Mouse (Mus musculus) bone marrow macrophage, adult 2 months (primary cell): Measurements from ENCODE around the gene Hnf4a.

Experiments used
- CTCF ChIP-seq: IDR thresholded peaks from 2 replicates; pipeline ENCODE4 v1.5.1; 2012; ENCODE audit warnings: low read depth, mild to moderate bottlenecking, low read length, moderate library complexity
- POLR2A ChIP-seq: IDR thresholded peaks from 2 replicates; pipeline ENCODE4 v1.6.1; 2012; ENCODE audit warnings: mild to moderate bottlenecking, low read depth, low read length, borderline replicate concordance

- TF ChIP-seq POLR2A (no peak), CTCF (no peak)
Measured at GRCm38 (mm10) chr2:163539321-163540040, 32.9 kb downstream of the Hnf4a start.
